Mouse (Mus musculus): ENCODE data around the gene Lzts2. TPM values are rescaled to one million over a fixed set of nuclear protein-coding genes. Genes with fewer than 3 reads are reported as not detected.

Lzts2 gene
- total and polyA plus RNA-seq, 2 experiments from 2014 or later: 15.0 to 29.3 TPM

GRCm38 (mm10) chr19:44989567-44990495, 24.4 kb upstream of the Lzts2 start:
- H3K4me1 ChIP-seq (ENCODE audit: insufficient read depth): peaks cover 19% of the 10 kb centered on the region
- TF ChIP-seq CTCF (IDR thresholded peaks at IDR 0.05; ENCODE audit: low read depth): no peak
- peak overlapping the region; percentile 85 for H3K4me2 ChIP-seq (ENCODE audit: low read depth)
- whole genome bisulfite sequencing: 8% methylated on average over 22 of the region's 22 CpGs
- ATAC-seq: peak; percentile 1; the same call in 1 of the 2 replicates
- DNase-seq: no peak
- no peaks in the 10 kb centered on the region for H3K9me3 ChIP-seq (ENCODE audit: low read length)
- H3K4me3 ChIP-seq (ENCODE audit: low read depth, low read length): peak overlapping the region; percentile 85
- H3K36me3 ChIP-seq (ENCODE audit: insufficient read depth): peaks cover 15% of the 10 kb centered on the region
- no peaks in the 10 kb centered on the region for H3K27me3 ChIP-seq (ENCODE audit: insufficient read depth, low read length)
- peak overlapping the region; percentile 95 for H3K9ac ChIP-seq
- H3K27ac ChIP-seq (ENCODE audit: low read depth, low read length): peak overlapping the region; percentile 64; the same call in 1 of the 2 replicates

- ATAC-seq (no peak), DNase-seq (no peak)
- H3K27me3 ChIP-seq (ENCODE audit: insufficient read depth, low read length): no peaks in the 10 kb centered on the region
- H3K4me1 ChIP-seq (ENCODE audit: insufficient read depth): peaks cover 19% of the 10 kb centered on the region
- 0 out of 2 replicates have a peak overlapping the region, but pooled peaks have one; percentile 85 for H3K4me2 ChIP-seq (ENCODE audit: low read depth)
- no peak overlapping the region for H3K4me3 ChIP-seq (ENCODE audit: low read depth, low read length)
- no peaks in the 10 kb centered on the region for H3K9me3 ChIP-seq (ENCODE audit: low read length)
- H3K9ac ChIP-seq: 0 out of 2 replicates have a peak overlapping the region, but pooled peaks have one; percentile 95
- H3K36me3 ChIP-seq (ENCODE audit: insufficient read depth): peaks cover 16% of the 10 kb centered on the region
- TF ChIP-seq CTCF (IDR thresholded peaks at IDR 0.05; ENCODE audit: low read depth): no peak
- 88% methylated on average over 8 of the region's 8 CpGs for WGBS
- H3K27ac ChIP-seq (ENCODE audit: low read depth, low read length): no peak overlapping the region
Measured at GRCm38 (mm10) chr19:44991031-44991430, 23.2 kb upstream of the Lzts2 start.

- H3K4me3 ChIP-seq (ENCODE audit: low read depth, low read length): no peak overlapping the region
- H3K36me3 ChIP-seq (ENCODE audit: insufficient read depth): peaks cover 28% of the 10 kb centered on the region
- no peak overlapping the region for H3K27ac ChIP-seq (ENCODE audit: low read depth, low read length)
- TF ChIP-seq CTCF (IDR thresholded peaks at IDR 0.05; ENCODE audit: low read depth): no peak
- H3K27me3 ChIP-seq (ENCODE audit: insufficient read depth, low read length): no peaks in the 10 kb centered on the region
- H3K9ac ChIP-seq: no peak overlapping the region
- H3K9me3 ChIP-seq (ENCODE audit: low read length): no peaks in the 10 kb centered on the region
- H3K4me1 ChIP-seq (ENCODE audit: insufficient read depth): peaks cover 19% of the 10 kb centered on the region
- ATAC-seq: no peak
- WGBS: 75% methylated on average over 7 of the region's 7 CpGs
- H3K4me2 ChIP-seq (ENCODE audit: low read depth): no peak overlapping the region
- DNase-seq: no peak
Measured at GRCm38 (mm10) chr19:44992246-44992645, 22.0 kb upstream of the Lzts2 start.

- H3K4me3 ChIP-seq (ENCODE audit: low read depth, low read length): no peak overlapping the region
- DNase-seq (no peak), ATAC-seq (no peak)
- H3K4me2 ChIP-seq (ENCODE audit: low read depth): no peak overlapping the region
- no peaks in the 10 kb centered on the region for H3K9me3 ChIP-seq (ENCODE audit: low read length)
- no peak overlapping the region for H3K27ac ChIP-seq (ENCODE audit: low read depth, low read length)
- no peak overlapping the region for H3K9ac ChIP-seq
- H3K36me3 ChIP-seq (ENCODE audit: insufficient read depth): peaks cover 32% of the 10 kb centered on the region
- no peaks in the 10 kb centered on the region for H3K27me3 ChIP-seq (ENCODE audit: insufficient read depth, low read length)
- WGBS: 74% methylated on average over 7 of the region's 7 CpGs
- peaks cover 19% of the 10 kb centered on the region for H3K4me1 ChIP-seq (ENCODE audit: insufficient read depth)
- TF ChIP-seq CTCF (IDR thresholded peaks at IDR 0.05; ENCODE audit: low read depth): no peak
Measured at GRCm38 (mm10) chr19:44992712-44993111, 21.5 kb upstream of the Lzts2 start.

- Histone ChIP-seq H3K27ac (ENCODE audit: low read depth, low read length) (no peak overlapping the region), H3K4me1 (ENCODE audit: insufficient read depth) (no peaks in the 10 kb centered on the region), H3K9me3 (ENCODE audit: low read length) (no peaks in the 10 kb centered on the region), H3K4me2 (ENCODE audit: low read depth) (no peak overlapping the region), H3K4me3 (ENCODE audit: low read depth, low read length) (no peak overlapping the region), H3K27me3 (ENCODE audit: insufficient read depth, low read length) (no peaks in the 10 kb centered on the region), H3K36me3 (ENCODE audit: insufficient read depth) (peaks cover 71% of the 10 kb centered on the region), H3K9ac (no peak overlapping the region)
- no peak for DNase-seq
- no peak for ATAC-seq
- 89% methylated on average over 11 of the region's 11 CpGs for WGBS
- TF ChIP-seq CTCF (IDR thresholded peaks at IDR 0.05; ENCODE audit: low read depth): no peak
Measured at GRCm38 (mm10) chr19:44997786-44998185, 16.4 kb upstream of the Lzts2 start.

- H3K9ac ChIP-seq: no peak overlapping the region
- H3K27ac ChIP-seq (ENCODE audit: low read depth, low read length): no peak overlapping the region
- no peaks in the 10 kb centered on the region for H3K9me3 ChIP-seq (ENCODE audit: low read length)
- no peaks in the 10 kb centered on the region for H3K4me1 ChIP-seq (ENCODE audit: insufficient read depth)
- DNase-seq (no peak), ATAC-seq (no peak)
- no peak for TF ChIP-seq CTCF (IDR thresholded peaks at IDR 0.05; ENCODE audit: low read depth)
- H3K27me3 ChIP-seq (ENCODE audit: insufficient read depth, low read length): no peaks in the 10 kb centered on the region
- no peak overlapping the region for H3K4me3 ChIP-seq (ENCODE audit: low read depth, low read length)
- H3K4me2 ChIP-seq (ENCODE audit: low read depth): no peak overlapping the region
- WGBS: 85% methylated on average over 8 of the region's 8 CpGs
- peaks cover 76% of the 10 kb centered on the region for H3K36me3 ChIP-seq (ENCODE audit: insufficient read depth)
Measured at GRCm38 (mm10) chr19:44999647-45000046, 14.6 kb upstream of the Lzts2 start.

- no peak overlapping the region for H3K4me3 ChIP-seq (ENCODE audit: low read depth, low read length)
- DNase-seq (no peak), ATAC-seq (no peak)
- H3K4me2 ChIP-seq (ENCODE audit: low read depth): no peak overlapping the region
- H3K27ac ChIP-seq (ENCODE audit: low read depth, low read length): no peak overlapping the region
- H3K4me1 ChIP-seq (ENCODE audit: insufficient read depth): peaks cover 13% of the 10 kb centered on the region
- no peak overlapping the region for H3K9ac ChIP-seq
- H3K9me3 ChIP-seq (ENCODE audit: low read length): no peaks in the 10 kb centered on the region
- 65% methylated on average over 3 of the region's 3 CpGs for WGBS
- no peaks in the 10 kb centered on the region for H3K27me3 ChIP-seq (ENCODE audit: insufficient read depth, low read length)
- TF ChIP-seq CTCF (IDR thresholded peaks at IDR 0.05; ENCODE audit: low read depth): peak; percentile 46; the same call in 1 of the 2 replicates
- H3K36me3 ChIP-seq (ENCODE audit: insufficient read depth): peaks cover 62% of the 10 kb centered on the region
Measured at GRCm38 (mm10) chr19:45002301-45002700, 11.9 kb upstream of the Lzts2 start.

All from forebrain, postnatal 0 days (tissue).